Mouse (Mus musculus) bone marrow, adult 2 months (tissue): ENCODE measurements around the gene Fbxl15.

ENCODE experiments used
- CTCF ChIP-seq: fragments of 200-500 bp; IDR thresholded peaks from 2 replicates; pipeline ENCODE4 v1.5.1; 2011; ENCODE audit warnings: low read length, control low read depth; ENCODE audit not compliant: control insufficient read depth, insufficient read depth
- POLR2A ChIP-seq: fragments of 200-500 bp; IDR thresholded peaks from 2 replicates; pipeline ENCODE4 v1.6.1; 2011; ENCODE audit warnings: low read depth, mild to moderate bottlenecking, control low read depth, low read length, borderline replicate concordance; ENCODE audit not compliant: control insufficient read depth

DNA sequence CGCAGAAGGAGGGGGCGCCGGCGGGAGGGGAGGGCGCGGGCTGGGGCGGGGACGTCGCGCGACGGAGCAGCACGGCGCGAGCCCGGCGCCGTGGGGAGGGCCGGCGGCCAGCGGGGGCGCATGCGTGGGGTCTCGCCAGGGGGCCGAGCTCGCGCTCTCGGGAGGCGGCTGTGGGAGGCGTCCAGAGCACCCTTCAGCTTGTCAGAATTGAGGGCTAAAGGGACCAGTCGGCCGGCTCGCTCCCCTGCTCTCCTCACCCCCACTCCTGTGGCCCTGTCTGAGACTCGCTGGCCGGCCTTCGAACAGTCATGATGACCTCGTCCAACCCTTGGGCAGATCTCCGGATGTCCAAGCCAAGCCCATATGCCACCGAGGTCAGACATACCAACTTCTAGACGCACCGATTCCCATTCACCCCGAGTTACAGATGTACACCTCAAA, 9.9 kb upstream of the Fbxl15 start:
- TF ChIP-seq POLR2A (no peak), CTCF (no peak)
